Comparison of ENCODE assay signal across 19 mouse cellular contexts in genomic region chr8:19780212-19780611, GRCm38 (mm10). TPM values are rescaled to one million over a fixed set of nuclear protein-coding genes. Genes with fewer than 3 reads are reported as not detected.
"Had no signal": no experiment of that assay in that cellular context is flagged by ENCODE, and none has a peak within 500 bp of the region (broad histone marks: within the 10 kb centered on the region; RNA-seq: fewer than 3 reads in every experiment).

No protein-coding gene starts in this region.

RNA-seq across cellular contexts. Expression of gene 4930467E23Rik, which starts 50.8 kb away (rescaled TPM):
- total RNA-seq: common myeloid progenitor, adult 5-6 weeks; forebrain, postnatal 0 days; gastrocnemius, adult 18-20 months; gastrocnemius, postnatal 25 days; gastrocnemius, postnatal 36 days; granulocyte monocyte progenitor cell, adult 5-6 weeks had no signal
- polyA plus RNA-seq: embryonic facial prominence, embryonic 10.5 days; embryonic facial prominence, embryonic 11.5 days; embryonic facial prominence, embryonic 12.5 days; embryonic facial prominence, embryonic 13.5 days; embryonic facial prominence, embryonic 14.5 days; erythroblast, embryonic 14.5 days; forebrain, embryonic 10.5 days; forebrain, embryonic 11.5 days; forebrain, embryonic 13.5 days; forebrain, embryonic 14.5 days; forebrain, embryonic 15.5 days; forebrain, embryonic 16.5 days; forebrain, postnatal 0 days; gonadal fat pad, adult 2 months had no signal
